Mouse (Mus musculus) stomach, postnatal 0 days (tissue): ENCODE results near the gene Smyd2.

Source experiments
- CTCF ChIP-seq: IDR thresholded peaks from 2 replicates; pipeline ENCODE4 v1.5.1; 2016; ENCODE audit warnings: antibody characterized with exemption, low read depth, mild to moderate bottlenecking, moderate library complexity
- EP300 ChIP-seq: optimal IDR thresholded peaks from 2 replicates; pipeline ENCODE3; 2016; ENCODE audit warnings: antibody characterized with exemption

- no peak for TF ChIP-seq CTCF
- TF ChIP-seq EP300: no peak
Measured at GRCm38 (mm10) chr1:189932190-189932589, 10.0 kb upstream of the Smyd2 start.
